Mouse (Mus musculus) heart, postnatal 36 days (tissue): ENCODE measurements around the gene Adra1d. TPM values are rescaled to one million over a fixed set of nuclear protein-coding genes. Genes with fewer than 3 reads are reported as not detected.
A peak's percentile ranks its signal among the peaks of the same experiment; 100 is the strongest.

ENCODE experiments used
- DNase-seq, 2 experiments: peaks; one replicate each; pipeline ENCODE4 v3.0.0; 2021 to 2022
- intact Hi-C: fragments of 180-260 bp; cut with DNase I; formaldehyde crosslinking; loops from one replicate; pipeline ENCODE4 v1.15.1; 2025
- total RNA-seq, 2 experiments: library from RNA; stranded (reverse); gene quantifications; 2 replicates each; pipeline ENCODE4 v1.2.3; 2021

Adra1d gene
- total RNA-seq, result 1 to 10 TPM; 3.3 to 3.8 TPM

DNA sequence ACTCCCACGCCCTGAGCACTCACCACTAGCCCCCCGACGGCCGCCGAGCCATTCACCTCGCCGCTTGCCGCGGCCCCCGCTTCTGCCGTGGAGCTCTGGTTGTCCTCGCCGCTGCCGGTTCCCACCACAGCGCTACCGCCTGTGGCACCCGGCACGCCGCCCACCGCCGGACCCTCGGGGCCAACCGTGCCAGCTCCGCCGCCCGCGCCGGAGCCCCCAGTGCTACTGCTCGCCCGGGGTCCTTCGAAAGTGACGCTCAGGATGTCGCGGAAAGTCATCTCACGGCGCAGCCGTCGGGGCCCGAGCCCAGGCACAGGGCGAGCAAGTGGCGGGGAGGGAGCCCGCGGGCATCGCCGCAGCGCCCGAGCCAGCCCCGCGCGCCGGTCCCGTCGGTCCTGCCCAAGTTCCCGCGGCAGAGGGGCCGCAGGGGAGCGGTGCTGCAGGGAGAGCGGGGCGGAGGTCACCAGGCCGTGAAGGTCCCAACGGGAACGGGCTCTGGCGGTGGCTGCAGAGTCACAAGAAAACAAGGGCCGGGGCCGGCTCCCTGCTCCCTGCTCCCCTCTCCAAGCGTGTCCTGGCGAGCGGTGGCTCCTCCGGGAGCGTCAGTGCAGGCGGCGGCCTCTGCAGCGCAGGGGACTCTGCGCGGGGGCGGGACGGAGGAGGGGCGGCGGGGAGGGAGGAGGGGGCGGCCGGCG is at the start of gene Adra1d:
Adra1d (minus strand) TSS at position 393 of the 695 bp plus-strand sequence.
- intact Hi-C loops, result loop anchor here (1.0 to 5.0 kb wide), 3 partner anchors 209 to 385 kb away; no protein-coding TSS in a partner anchor
- peak; percentile 22 to 48 for DNase-seq

DNA sequence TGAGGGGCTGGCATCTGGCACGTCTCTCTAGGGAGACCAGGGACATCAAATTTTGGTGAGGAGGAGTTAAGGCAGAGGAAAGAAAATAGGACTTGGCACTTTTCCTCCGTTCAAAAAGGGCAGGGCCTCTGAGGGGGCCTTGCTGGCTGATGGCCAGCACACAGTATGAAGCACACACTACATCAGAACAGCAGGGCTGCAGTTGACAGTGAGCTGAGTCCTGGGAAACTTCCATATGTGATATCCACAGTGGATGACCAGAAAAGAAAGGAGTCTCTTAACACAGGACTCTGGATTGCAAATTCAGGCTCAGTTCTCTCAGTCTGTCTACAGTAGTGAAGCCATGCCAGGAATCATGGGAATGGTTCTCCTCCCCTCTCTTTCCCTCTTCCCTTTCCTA is 39.8 kb upstream of the Adra1d start:
- DNase-seq, result no peak
- intact Hi-C loops, result no loop called here

DNA sequence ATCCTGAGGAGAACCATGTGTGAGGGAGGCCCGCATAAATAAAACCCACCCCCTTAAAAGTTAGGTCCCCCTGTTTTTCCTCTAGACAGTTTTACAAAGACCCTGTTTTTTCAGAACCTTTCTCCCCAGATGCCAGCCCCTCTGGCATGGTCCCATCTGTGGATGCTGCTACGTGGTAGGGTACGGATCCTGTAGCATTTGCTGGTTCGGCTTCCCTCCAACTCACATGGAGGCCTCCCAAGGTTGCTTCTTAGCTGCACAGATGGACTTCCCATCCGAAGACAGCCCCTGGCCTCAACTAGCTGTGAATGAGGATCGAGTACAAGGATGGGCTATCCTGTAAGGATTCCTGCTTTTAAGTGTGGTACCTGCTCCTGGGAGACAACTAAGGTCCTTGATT is 32.8 kb upstream of the Adra1d start:
- no peak for DNase-seq
- intact Hi-C loops, result no loop called here

- intact Hi-C loops, result no loop called here
Measured at GRCm38 (mm10) chr2:131587521-131587920, 25.4 kb upstream of the Adra1d start.

GRCm38 (mm10) chr2:131581506-131581905 is 19.4 kb upstream of the Adra1d start:
- intact Hi-C loops, result no loop called here
- no peak for DNase-seq

More at GRCm38 (mm10) chr2:131587521-131587920, 25.4 kb upstream of the Adra1d start:
- no peak for DNase-seq

DNA sequence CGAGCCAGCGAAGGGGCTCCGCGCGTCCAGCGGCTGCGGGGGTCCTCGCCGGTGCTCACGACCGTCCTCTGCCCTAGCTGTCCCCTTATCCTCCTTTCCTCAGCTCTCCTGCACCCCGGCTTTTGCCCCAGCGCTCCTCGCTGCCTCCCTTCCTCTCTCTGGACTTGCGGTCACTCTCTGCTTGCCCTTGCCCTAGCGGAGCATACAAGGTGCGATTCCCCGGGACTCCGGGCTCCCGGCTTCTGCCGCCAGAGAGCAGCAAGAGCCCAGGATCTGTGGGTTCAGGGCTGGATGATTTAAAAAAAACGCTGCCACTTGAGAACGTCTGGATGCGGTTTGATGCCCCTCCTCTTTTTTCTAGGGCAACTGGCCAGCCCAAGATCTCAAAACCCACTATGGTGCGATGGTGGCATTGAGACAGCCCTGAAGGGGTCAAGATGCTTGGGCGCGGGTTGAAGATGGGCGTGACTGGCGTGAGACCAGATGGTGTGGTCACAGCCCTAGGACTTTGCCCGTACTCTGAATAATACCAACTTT is 571 bp upstream of the Adra1d start:
- peak; percentile 62 to 68 for DNase-seq

GRCm38 (mm10) chr2:131561344-131561870 is 676 bp downstream of the Adra1d start:
- DNase-seq, result no peak
- intact Hi-C loops, result loop anchor here (5.0 kb wide), 1 partner anchor 386 kb away; no protein-coding TSS in a partner anchor

More for the DNA sequence above, 571 bp upstream of the Adra1d start:
- intact Hi-C loops, result loop anchor here (1.0 to 5.0 kb wide), 3 partner anchors 209 to 385 kb away; no protein-coding TSS in a partner anchor

GRCm38 (mm10) chr2:131560205-131560919 is 1.7 kb downstream of the Adra1d start:
- intact Hi-C loops, result loop anchor here (5.0 kb wide), 1 partner anchor 387 kb away; no protein-coding TSS in a partner anchor
- no peak for DNase-seq

- no peak for DNase-seq
- intact Hi-C loops, result no loop called here
Measured at GRCm38 (mm10) chr2:131557896-131558295, 4.2 kb downstream of the Adra1d start.

- intact Hi-C loops, result no loop called here
- DNase-seq, result no peak
Measured at GRCm38 (mm10) chr2:131552736-131553400, 9.2 kb downstream of the Adra1d start.

DNA sequence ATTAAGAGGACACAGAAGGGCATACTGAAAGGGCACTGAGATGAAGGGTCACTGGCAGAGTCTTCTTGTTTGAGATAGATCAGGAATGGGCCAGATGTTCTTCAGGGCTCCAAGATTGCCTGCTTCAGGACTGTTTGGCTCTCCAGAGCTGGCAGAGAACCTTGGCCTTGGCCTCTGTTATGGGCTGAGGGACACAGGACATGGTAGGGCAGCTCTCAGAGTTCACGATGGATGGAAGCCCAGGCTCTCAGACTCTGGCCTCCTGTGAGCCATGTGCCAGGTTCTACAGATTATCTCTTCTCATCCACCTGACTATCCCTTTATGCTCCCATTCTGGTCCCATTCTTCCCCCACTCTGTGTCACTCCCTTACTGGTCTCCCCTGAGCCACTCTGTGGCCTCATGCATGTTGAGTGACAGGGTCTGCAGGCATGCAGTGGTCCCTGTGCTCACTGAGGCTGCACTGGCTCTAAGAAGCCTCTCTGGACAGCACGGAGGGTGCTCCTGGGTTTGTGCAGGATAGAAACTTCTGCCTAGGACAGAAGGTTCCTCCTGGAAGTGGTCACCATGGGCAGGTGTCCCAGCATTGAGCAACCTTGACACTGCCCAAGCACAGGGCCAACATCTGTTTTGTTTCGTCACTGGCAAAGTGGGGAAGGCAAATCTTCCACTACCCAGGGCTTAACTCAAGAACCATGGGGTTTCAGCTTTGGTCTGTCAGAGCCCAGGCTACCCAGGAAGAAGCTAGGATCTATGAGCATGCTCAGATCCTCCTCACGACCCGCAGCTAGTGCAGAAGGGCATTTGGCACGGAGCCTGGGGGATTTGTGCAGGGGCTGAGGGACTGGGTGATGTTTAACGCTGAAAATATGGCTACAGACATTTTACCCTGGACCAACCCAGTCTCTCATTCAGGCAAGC is 10.1 kb downstream of the Adra1d start:
- peak in 1 of 2 experiments; percentile 30 for DNase-seq
- intact Hi-C loops, result no loop called here

DNA sequence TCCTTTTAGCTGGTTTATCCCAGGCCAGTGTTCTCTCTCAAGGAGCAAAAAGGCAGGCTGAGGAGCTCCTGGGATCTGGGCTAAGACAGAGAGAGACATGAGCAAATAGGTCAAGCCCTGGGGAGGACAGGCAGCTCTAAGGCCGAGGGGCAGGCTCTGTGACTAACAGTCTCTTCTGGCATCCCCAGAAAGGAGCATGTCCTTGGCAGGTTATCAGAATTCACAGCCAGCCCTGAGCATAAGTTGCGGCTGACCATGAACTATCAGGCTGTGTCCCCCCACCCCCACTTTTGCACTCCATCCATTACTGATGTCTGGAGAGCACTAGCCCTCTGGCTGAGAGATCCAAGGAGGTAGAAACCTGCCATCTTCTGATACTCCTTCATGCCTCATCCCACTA is 11.2 kb downstream of the Adra1d start:
- no peak for DNase-seq
- intact Hi-C loops, result no loop called here

- intact Hi-C loops, result no loop called here
- DNase-seq, result no peak
Measured at GRCm38 (mm10) chr2:131550474-131550873, 11.6 kb downstream of the Adra1d start.

DNA sequence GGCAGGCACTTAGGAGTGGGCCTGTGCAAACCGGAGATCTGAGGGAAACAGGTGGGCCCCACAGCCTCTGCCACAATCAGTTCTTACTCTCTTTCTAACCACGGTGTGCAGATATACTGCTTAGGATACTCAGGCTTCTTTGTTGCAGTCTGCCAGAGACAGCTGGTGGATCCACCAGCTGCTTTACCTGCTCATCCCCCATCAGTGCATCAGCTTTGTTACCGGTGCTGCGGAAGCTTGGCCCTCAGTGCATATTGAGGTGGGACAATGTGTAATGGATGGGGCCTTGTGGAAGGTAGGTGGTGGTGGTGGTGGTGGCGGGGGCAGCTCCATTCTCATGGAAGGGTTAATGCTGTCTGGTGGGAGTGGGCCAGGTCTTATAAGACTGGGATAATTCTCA is 13.0 kb downstream of the Adra1d start:
- intact Hi-C loops, result loop anchor here (5.0 kb wide), 1 partner anchor 118 kb away; no protein-coding TSS in a partner anchor
- DNase-seq, result no peak

DNA sequence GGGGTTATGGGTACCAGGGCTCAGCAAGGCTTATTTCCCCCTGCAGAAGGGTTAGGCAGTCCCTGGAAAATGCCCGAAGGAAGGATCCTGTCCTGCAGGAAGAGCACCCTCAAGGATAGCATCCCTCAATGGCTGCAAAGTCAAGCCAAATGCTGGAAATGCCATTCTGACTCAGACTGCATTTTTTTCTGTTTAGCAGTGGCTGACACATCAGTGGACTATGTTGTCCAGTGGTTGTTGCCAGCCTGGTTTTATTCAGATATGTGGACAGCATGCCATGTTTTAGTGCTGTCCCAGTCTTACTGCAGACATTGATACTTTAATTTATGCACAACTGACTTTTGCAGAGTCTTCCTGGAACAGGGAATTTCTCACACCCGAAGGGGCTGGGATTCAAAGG is 13.8 kb downstream of the Adra1d start:
- DNase-seq, result no peak
- intact Hi-C loops, result loop anchor here (5.0 kb wide), 1 partner anchor 119 kb away; no protein-coding TSS in a partner anchor

GRCm38 (mm10) chr2:131546745-131547408 is 15.2 kb downstream of the Adra1d start:
- DNase-seq, result no peak
- intact Hi-C loops, result loop anchor here (5.0 kb wide), 1 partner anchor 120 kb away; no protein-coding TSS in a partner anchor

- DNase-seq, result no peak
- intact Hi-C loops, result loop anchor here (5.0 kb wide), 1 partner anchor 121 kb away; no protein-coding TSS in a partner anchor
Measured at GRCm38 (mm10) chr2:131546308-131546700, 15.8 kb downstream of the Adra1d start.
